Mouse (Mus musculus): Measurements from ENCODE around the gene Blzf1.
A peak's percentile ranks its signal among the peaks of the same experiment; 100 is the strongest.

Blzf1 gene

DNA sequence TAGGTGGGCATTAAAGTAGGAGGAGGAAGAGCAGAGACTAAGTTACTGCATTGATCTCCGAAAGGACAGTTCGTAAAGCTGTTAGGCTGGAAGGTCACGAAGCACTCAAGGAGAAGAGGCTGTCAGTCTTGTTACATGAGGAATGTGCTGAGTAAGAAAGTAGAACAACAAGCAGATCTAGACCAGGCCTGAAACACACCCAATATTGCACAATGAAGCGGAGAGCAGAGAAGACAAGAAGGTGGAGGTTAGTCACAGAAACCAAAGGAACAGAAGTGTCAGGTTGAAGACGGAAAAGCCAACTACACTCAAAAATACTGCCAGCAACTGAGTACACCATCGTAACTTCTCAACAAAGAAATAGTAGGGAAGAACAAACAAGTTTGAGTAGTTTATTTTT lies 13.2 kb downstream of the Blzf1 start:
- DNase-seq (ENCODE audit: low read depth): no peak

DNA sequence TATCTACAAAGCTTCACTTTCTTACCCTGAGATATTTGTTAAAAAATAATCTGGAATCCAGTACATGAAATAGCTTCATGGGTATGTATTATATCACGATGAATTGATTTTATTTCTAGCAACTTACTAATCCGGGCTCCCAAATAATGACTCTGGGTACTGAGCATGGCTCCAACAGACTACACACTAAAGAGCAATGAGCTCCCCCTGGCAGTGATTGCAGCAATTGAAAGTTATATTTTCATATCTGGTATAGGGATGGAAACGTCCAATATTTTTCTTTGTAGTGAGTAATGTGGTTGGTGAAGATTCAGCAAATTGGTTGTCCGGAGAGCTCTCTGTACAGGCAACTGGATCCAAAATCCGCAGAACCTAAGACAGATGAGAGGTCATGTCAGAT lies 15.2 kb downstream of the Blzf1 start:
- DNase-seq (ENCODE audit: low read depth): no peak

DNA sequence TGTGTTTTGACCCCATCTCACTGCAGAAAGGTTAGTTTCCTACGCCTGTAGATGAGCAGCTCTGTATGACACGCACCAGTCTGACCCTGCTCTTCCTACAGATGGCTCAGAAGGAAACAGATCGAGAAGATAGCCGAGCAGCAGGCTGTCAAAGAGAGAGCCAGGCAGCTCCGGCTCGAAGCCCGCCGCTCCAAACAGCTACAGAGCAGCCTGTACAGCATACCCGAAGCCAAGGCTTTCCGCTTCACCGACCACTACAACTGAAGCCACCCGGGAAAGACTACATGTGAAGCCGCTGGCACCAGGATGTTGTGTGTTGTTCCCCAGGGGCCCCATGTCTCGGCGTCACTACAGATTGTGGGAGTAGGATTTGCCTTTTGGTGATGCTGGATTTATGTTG lies 19.9 kb downstream of the Blzf1 start:
- DNase-seq (ENCODE audit: low read depth): no peak

DNA sequence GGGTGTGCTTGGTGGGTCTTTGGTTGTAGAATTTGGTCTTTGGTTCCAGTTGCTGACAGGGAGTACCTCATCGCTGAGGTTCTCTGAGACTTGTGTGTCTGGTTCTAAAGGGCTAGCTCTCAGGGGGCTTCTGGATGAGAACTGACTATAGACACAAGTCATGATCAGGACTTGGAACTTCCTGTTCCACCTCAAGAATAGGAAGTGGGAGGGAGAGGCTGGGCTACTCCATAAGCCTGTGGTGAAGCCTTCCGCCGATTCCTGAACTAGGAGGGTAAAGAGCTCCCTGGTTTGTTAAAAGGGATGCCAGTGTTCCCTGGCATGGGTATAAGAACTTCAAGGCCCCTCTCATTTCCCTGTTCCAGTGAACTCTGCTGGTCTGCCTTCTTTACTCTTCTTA lies 23.3 kb downstream of the Blzf1 start:
- no peak for DNase-seq (ENCODE audit: low read depth)

DNA sequence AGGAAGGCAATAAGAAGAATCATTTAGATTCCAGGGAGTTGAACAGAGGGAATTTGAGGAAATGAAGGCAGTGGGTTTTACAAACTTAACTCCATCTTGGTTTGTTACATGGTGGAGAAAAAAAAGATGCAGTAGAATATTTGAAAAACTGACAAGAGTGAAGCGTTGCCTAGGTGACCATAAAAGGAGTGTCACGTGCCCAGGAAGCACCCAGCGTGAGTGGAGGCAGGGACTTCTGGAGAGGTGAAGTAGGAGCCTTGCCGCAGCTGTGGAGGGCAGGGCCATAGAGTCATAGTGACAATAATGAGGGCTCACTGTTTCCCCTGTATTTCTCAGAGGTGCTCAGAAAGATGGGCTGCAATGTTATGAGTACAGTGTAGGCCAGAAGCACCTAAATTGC lies 28.0 kb downstream of the Blzf1 start:
- no peak for DNase-seq (ENCODE audit: low read depth)

- no peak for DNase-seq (ENCODE audit: low read depth)
Observed at GRCm38 (mm10) chr1:164276552-164276951, 30.7 kb downstream of the Blzf1 start.

GRCm38 (mm10) chr1:164275455-164275954 lies 31.8 kb downstream of the Blzf1 start, which contains the start of gene Ccdc181:
Gene Ccdc181, plus strand, starts transcription at chr1:164275585.
- DNase-seq (ENCODE audit: low read depth): peak; percentile 96

DNA sequence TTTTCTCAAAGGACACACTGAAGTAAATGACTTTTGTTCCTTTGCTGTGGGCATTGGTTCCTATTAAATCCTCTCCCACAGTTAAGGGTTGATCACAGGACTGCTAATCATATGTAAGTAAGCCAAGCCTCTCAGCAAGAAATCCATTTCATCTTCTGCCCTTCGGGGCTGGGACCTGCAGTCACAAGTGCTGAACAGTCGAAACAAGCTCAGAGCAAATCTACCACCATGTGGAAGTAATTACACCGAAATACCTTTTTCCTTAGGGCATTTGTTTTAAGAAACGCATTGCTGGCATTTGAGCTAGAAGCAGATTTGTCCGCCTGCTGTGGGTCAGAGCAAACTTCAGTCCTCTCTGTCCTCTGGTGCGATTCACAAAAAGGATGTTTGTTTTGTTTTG lies 33.6 kb downstream of the Blzf1 start:
- DNase-seq (ENCODE audit: low read depth): no peak

DNA sequence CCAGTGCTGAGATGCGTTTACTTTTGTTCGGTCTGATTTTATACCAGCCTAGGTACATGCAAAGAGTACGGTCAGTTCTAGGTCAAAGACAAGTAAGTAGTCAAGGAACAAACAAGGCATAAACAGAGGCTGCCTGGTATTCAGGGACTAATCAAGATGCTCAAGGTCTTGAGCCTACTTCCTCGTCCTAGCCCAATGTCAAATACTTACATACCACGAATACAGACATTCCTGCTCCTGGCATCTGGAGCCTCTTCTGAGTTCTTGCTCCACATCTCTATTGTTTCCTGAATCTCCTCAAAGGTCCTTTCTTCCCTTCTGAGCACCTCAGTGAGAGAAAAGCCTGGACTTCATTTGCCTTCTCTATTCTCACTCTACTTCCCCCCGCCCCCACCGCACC lies 36.3 kb downstream of the Blzf1 start:
- no peak for DNase-seq (ENCODE audit: low read depth)

- no peak for DNase-seq (ENCODE audit: low read depth)
Observed at GRCm38 (mm10) chr1:164261553-164261952, 45.7 kb downstream of the Blzf1 start.

- no peak for DNase-seq (ENCODE audit: low read depth)
Observed at GRCm38 (mm10) chr1:164260171-164261028, 46.9 kb downstream of the Blzf1 start.

DNA sequence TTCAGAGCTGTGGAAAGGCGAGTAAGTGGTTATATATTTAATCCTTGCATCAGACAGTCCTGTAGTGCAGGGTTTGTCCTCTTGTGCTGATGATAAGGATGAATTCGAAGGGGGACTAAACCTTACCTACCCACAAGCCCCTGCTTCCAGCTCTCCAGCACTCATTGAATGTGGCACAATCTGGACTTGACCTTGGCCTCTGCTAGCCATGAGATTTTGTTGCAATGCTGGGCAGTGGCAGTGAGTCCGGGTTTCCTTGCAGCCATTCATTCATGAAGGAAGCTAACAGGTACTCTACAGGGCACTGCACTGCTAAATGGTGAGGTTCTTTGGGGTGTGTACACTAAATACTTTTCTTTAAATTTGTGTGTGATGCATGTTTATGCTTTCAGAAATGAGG lies 52.5 kb downstream of the Blzf1 start:
- no peak for DNase-seq (ENCODE audit: low read depth)

GRCm38 (mm10) chr1:164252551-164252950 lies 54.7 kb downstream of the Blzf1 start:
- DNase-seq (ENCODE audit: low read depth): no peak

DNA sequence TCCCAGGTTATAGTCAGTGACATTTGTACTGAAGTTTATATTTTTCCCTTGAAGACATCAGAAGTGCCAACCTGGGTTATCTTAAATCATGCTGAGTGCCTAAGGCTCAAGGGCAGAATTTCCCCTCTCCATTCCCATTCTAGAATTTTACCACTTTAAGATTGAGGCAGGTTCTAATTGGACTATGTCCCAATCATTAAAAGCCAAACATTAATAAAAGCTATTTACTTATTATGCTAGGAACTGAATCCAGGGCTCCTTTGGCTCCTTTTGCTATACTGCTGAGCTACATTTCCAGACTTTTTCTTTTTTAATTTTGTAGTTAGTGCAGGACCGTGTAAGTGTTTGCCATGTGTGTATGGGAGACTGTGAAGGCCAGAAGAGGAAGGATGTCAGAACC lies 55.9 kb downstream of the Blzf1 start:
- DNase-seq (ENCODE audit: low read depth): no peak

DNA sequence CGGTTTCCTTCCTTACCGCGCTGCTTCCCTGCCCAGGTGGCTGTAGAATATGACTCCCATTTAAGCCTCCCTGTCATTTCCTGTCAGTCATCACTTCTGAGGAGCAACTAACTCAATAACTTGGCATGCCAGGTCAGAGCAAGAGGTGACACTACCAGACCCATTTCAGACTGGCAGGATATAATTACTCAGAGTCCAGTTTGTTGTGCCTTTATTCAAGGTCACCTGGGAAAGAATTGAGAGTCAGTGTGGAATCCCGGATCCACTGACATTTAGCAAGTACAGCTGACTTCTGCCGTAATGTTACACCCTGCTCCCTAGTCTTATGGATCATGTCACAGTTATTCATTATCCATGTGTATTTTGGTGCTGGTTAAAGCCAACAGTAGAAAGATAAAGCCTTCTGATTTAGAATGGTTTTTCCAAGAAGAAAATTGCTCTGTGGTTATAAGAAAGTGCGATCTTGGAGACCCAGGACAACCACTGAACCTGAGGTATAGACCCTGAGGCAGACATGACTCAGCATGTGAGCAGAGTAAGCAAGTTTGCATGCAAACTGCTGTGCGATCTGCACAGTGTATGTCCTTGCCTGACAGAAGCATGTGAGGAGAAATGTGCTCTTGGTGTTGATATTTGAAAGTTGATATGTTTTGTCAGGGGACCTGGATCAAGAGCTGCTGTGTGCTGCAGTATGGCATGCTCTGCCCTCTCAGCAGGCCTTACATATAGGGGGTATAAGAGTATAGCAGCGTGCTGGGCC lies 56.7 kb downstream of the Blzf1 start:
- DNase-seq (ENCODE audit: low read depth): no peak

DNA sequence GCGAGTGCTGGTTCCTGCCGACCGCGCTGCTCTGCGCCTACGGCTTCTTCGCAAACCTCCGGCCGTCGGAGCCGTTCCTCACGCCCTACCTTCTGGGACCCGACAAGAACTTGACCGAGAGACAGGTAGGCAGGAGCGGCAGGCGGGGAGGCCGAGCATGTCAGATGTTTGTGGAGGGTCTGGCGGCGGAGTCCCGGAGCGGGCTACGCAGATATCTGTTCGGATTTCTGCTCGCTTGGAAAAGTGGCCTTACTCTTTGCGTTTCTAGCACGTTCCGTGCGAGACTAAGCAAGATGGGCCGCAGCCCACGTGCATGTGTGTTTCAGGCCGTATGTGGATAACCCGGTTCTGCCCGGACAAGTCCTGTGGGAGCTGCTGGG lies 58.0 kb downstream of the Blzf1 start:
- no peak for DNase-seq (ENCODE audit: low read depth)

GRCm38 (mm10) chr1:164248465-164249331 lies 58.6 kb downstream of the Blzf1 start, which contains the start of gene Slc19a2:
Gene Slc19a2, plus strand, starts transcription at chr1:164249046.
- peak; percentile 98 for DNase-seq (ENCODE audit: low read depth)

DNA sequence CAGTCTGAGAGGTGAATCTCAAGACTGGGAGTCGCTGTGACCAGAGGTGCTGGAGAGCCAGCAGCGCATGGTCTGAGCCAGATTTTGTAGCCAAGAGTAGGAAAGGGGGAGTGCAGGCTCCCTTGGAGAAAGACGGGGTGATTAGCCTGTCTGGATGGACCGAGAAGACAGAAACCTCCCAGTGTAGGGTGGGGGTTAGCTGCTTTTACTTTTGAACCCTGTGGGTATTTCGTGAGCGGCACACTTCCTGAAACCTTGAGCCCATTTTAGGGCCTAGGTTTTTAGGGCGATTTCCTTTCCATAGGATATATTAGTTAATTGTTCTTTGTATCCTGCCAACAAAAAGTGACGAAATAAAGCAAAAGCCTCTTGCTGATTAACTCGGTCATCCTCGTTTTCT lies 59.3 kb downstream of the Blzf1 start:
- DNase-seq (ENCODE audit: low read depth): no peak

DNA sequence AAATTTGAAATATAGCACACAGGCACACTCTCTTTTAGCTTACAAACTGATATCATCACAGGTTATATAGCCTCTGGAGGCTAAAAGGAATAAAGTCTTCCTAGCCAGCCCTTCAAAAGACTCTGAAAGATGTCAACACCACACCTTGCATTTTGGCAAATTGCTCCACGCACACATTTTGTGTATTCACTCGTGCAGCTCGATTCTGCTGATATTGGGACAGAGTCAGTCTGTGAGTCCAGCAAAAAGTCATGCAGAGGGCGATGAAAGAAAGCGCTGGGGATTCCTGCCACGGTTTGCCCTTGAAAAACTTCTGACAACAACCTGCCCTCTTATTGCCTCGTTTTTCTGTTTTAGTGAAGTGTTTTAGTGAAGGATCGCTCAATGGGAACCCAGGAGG lies 59.8 kb downstream of the Blzf1 start:
- no peak for DNase-seq (ENCODE audit: low read depth)

- no peak for DNase-seq (ENCODE audit: low read depth)
Observed at GRCm38 (mm10) chr1:164242809-164243208, 64.5 kb downstream of the Blzf1 start.

DNA sequence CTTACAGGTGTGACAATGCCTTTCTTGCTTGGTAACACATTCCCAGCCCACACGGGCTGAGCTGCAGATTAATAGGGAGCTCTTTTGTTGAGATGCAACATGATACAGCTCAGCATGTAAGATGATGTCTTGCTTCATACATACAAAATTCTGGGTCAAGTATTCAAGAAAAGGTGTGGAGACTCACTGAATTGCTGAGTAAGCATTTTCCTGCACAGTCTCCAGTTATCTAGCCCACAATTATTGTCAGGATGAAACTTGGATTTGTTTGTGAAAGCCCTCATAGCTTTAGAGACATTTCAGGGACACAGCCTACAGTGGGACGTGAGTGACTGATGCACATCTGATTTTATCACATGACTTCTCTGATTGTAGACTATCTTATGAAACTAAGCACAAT lies 65.8 kb downstream of the Blzf1 start:
- no peak for DNase-seq (ENCODE audit: low read depth)

Measured in naive thymus-derived CD4-positive, alpha-beta T cell, adult 2 months (primary cell).